Mouse (Mus musculus): Measurements from ENCODE around the gene Sytl3. TPM values are rescaled to one million over a fixed set of nuclear protein-coding genes. Genes with fewer than 3 reads are reported as not detected.

Gene Sytl3
- polyA plus RNA-seq, 1 experiment from 2014 or later = 0.79 TPM

DNA sequence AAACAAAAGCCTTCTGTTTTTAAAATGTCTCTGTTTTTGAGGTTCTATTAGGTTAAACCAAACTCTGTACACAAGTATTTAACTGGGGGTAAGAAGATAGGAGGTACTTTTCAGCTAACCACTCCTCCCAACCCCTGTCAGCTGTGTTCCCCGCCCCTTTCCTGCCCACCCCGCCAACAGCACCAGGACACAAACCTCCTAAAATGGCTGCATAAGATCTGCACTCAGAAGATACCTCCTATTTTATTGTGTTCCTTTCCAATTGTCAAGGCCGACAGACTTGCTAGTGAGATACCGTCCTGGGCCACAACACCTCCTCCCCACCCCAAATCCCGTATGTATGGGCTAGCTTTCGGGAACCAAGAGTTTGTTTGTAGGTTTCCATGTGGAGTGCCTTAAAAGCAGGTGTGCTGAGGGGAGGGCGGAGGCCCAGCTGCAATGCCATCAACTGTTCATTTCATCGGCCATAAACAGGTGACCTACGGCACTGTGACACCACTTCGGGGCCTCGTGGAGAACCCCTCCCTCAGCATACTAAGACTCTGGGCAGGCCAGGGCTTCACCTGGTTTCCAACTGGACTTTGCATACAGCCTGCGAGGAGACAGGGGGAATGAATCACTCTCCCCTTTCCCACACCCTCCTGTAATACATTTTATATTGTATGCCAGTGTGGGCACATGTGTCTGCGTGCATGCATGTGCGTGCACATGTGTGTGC, 114.5 kb downstream of the Sytl3 start:
- Histone ChIP-seq H3K27ac (ENCODE audit: low read depth, low read length) (no peak overlapping the region), H3K9ac (replicated peaks; ENCODE audit: low read depth, low read length) (no peak overlapping the region), H3K4me3 (ENCODE audit: low read depth, low read length) (no peak overlapping the region), H3K9me3 (ENCODE audit: control insufficient read depth, low read length) (no peaks in the 10 kb centered on the region), H3K27me3 (ENCODE audit: control insufficient read depth, insufficient read depth, low read length) (no peaks in the 10 kb centered on the region), H3K4me2 (ENCODE audit: low read depth, low read length) (no peak overlapping the region), H3K36me3 (ENCODE audit: control insufficient read depth, insufficient read depth, low read length) (no peaks in the 10 kb centered on the region), H3K4me1 (ENCODE audit: control insufficient read depth, insufficient read depth, low read length) (peaks cover 6% of the 10 kb centered on the region)
- 93% methylated on average over 14 of the region's 14 CpGs for WGBS
- ATAC-seq (ENCODE audit: low read depth) = no peak

DNA sequence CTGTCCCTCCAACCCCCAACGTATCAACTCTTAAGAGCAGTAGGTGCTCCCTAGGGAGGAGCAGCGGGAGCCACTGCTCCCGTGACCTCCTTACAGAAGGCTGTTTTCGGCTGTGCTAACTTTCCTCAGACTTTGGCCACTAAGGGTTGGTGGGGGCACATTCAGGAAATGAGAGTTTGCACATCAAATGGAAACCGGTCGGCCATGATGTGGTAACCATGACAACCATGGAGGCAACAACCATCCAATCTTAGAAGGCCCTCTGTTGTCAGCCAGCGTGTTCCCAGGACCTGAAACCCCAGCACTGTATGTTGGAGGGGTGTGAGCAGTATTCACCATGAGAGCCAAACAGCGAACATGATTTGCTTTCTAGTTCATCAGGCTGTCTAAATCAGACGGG, 116.3 kb downstream of the Sytl3 start:
- H3K27ac ChIP-seq (ENCODE audit: low read depth, low read length) = no peak overlapping the region
- no peak overlapping the region for H3K4me2 ChIP-seq (ENCODE audit: low read depth, low read length)
- no peaks in the 10 kb centered on the region for H3K9me3 ChIP-seq (ENCODE audit: control insufficient read depth, low read length)
- no peaks in the 10 kb centered on the region for H3K27me3 ChIP-seq (ENCODE audit: control insufficient read depth, insufficient read depth, low read length)
- no peaks in the 10 kb centered on the region for H3K36me3 ChIP-seq (ENCODE audit: control insufficient read depth, insufficient read depth, low read length)
- ATAC-seq (ENCODE audit: low read depth) = no peak
- 55% methylated on average over 9 of the region's 9 CpGs for WGBS
- H3K4me1 ChIP-seq (ENCODE audit: control insufficient read depth, insufficient read depth, low read length) = peaks cover 14% of the 10 kb centered on the region; the same call in 1 of the 2 replicates
- H3K9ac ChIP-seq (replicated peaks; ENCODE audit: low read depth, low read length) = no peak overlapping the region
- H3K4me3 ChIP-seq (ENCODE audit: low read depth, low read length) = no peak overlapping the region

DNA sequence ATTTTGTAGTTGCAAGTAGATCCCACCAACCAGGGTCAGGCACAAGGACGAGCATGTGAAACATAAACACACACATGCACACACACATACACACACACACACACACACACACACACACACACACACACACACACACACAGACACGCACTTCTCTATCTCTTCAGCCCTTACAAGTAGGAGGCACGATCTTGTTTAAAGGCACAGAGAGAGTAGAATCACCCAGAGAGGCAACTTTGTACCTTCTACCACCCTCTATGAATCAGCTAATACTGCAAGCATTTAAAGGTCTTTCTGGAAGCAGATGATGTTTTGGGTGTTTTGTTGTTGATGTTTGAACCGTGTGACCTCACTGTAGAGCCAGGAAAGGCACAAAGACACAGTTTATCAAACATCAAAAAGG, 116.8 kb downstream of the Sytl3 start:
- H3K9me3 ChIP-seq (ENCODE audit: control insufficient read depth, low read length) = no peaks in the 10 kb centered on the region
- no peaks in the 10 kb centered on the region for H3K36me3 ChIP-seq (ENCODE audit: control insufficient read depth, insufficient read depth, low read length)
- H3K4me3 ChIP-seq (ENCODE audit: low read depth, low read length) = no peak overlapping the region
- ATAC-seq (ENCODE audit: low read depth) = no peak
- WGBS = 66% methylated on average over 4 of the region's 4 CpGs
- no peak overlapping the region for H3K4me2 ChIP-seq (ENCODE audit: low read depth, low read length)
- H3K9ac ChIP-seq (replicated peaks; ENCODE audit: low read depth, low read length) = no peak overlapping the region
- H3K4me1 ChIP-seq (ENCODE audit: control insufficient read depth, insufficient read depth, low read length) = peaks cover 14% of the 10 kb centered on the region; the same call in 1 of the 2 replicates
- H3K27me3 ChIP-seq (ENCODE audit: control insufficient read depth, insufficient read depth, low read length) = no peaks in the 10 kb centered on the region
- no peak overlapping the region for H3K27ac ChIP-seq (ENCODE audit: low read depth, low read length)

DNA sequence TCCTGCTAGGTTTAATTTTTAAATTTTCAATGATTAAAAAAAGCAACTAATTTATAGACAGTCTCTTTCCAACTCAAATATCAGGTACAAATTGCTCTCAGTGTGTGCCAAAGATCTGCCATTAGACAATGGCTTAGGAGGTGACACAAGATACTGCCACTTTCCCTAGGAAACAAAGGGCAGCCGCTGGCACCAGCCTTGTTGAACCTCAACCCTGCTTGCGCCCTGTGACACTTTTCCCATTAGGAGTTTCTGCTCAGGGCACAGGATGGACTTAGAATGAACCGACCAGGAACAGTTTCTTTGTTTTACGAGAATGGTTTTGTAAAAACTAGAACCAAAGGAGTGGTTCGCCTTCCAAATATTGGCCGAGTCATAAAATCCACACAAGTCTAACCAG, 117.2 kb downstream of the Sytl3 start:
- Histone ChIP-seq H3K36me3 (ENCODE audit: control insufficient read depth, insufficient read depth, low read length) (no peaks in the 10 kb centered on the region), H3K9ac (replicated peaks; ENCODE audit: low read depth, low read length) (no peak overlapping the region), H3K4me3 (ENCODE audit: low read depth, low read length) (no peak overlapping the region), H3K4me1 (ENCODE audit: control insufficient read depth, insufficient read depth, low read length) (peaks cover 14% of the 10 kb centered on the region; the same call in 1 of the 2 replicates), H3K27me3 (ENCODE audit: control insufficient read depth, insufficient read depth, low read length) (no peaks in the 10 kb centered on the region), H3K4me2 (ENCODE audit: low read depth, low read length) (no peak overlapping the region), H3K9me3 (ENCODE audit: control insufficient read depth, low read length) (no peaks in the 10 kb centered on the region), H3K27ac (ENCODE audit: low read depth, low read length) (no peak overlapping the region)
- 30% methylated on average over 6 of the region's 6 CpGs for WGBS
- no peak for ATAC-seq (ENCODE audit: low read depth)

DNA sequence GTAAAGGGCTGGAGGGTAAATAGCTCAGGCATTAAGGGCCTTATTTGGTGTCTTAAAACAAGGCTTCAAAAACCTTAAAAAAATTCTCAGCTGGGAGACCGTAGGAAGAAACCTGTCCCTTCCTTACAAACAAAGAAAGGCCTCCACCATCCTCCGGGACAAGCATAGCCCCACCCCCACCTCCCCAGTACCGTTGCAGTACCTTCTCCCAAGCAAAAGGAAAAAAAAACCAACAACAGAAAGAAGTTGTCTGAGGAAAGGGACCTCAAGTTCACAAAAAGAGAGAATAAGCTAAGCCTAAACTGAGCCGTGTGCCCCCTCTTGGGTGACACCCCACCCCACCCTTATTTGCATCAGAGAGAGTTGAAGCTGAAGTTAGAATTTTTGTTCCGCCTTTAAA, 117.7 kb downstream of the Sytl3 start:
- Histone ChIP-seq H3K4me1 (ENCODE audit: control insufficient read depth, insufficient read depth, low read length) (peaks cover 14% of the 10 kb centered on the region; the same call in 1 of the 2 replicates), H3K4me2 (ENCODE audit: low read depth, low read length) (no peak overlapping the region), H3K9ac (replicated peaks; ENCODE audit: low read depth, low read length) (no peak overlapping the region), H3K36me3 (ENCODE audit: control insufficient read depth, insufficient read depth, low read length) (no peaks in the 10 kb centered on the region), H3K27me3 (ENCODE audit: control insufficient read depth, insufficient read depth, low read length) (no peaks in the 10 kb centered on the region), H3K4me3 (ENCODE audit: low read depth, low read length) (no peak overlapping the region), H3K27ac (ENCODE audit: low read depth, low read length) (no peak overlapping the region), H3K9me3 (ENCODE audit: control insufficient read depth, low read length) (no peaks in the 10 kb centered on the region)
- 29% methylated on average over 5 of the region's 5 CpGs for WGBS
- ATAC-seq (ENCODE audit: low read depth) = no peak

DNA sequence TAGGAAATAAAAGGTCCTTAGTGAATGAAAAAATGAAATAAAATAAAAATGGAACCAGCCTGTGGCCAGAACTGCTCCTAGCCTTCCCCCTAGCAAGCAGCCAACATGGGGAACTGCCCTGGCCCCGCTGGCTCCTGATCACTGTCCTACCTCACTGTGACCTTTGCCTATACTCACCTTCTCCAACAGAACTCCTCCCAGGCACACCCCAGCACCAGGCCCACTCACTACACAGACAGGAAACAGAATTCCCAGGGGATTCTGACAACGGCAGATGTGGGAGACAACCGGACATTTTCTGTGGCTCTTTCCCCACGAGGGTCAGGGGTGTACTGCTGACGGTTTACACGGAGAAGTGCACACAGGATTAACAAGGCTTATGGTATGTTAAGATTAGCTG, 118.2 kb downstream of the Sytl3 start:
- no peak overlapping the region for H3K9ac ChIP-seq (replicated peaks; ENCODE audit: low read depth, low read length)
- WGBS = 68% methylated on average over 6 of the region's 6 CpGs
- no peak for ATAC-seq (ENCODE audit: low read depth)

DNA sequence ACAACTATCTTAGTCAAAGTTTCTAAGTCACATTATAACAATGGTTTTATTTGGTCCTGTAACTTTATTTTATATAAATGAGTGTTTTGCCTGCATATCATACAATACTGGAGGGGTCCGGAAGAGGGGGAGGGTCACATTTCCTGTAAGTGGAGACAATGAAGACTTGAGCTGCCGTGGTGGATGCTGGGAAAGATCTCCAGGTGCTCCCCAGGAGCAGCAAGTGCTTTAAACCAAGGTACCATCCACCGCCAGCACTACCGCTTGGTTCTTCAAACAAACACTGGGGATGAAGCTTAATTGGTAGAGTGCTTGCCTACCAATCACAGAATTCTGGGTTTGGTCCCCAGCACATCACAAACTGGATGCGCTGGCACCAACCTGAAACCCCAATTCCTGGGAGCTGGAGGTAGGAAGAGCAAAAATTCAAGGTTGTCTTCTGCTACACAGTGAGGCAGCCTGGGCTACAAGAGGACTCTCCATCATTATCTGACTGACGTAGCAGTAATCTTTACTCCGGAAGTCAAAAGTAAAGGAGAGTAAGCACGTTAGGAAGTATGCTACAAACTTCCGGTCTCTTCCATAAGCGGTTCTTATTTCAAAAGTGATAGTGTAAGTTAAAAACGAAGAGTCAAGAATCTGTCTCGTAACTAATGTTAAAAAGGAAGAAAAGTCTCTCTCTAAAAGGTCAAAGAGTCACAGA, 118.9 kb downstream of the Sytl3 start:
- H3K4me3 ChIP-seq (ENCODE audit: low read depth, low read length) = no peak overlapping the region
- H3K9me3 ChIP-seq (ENCODE audit: control insufficient read depth, low read length) = no peaks in the 10 kb centered on the region
- H3K27ac ChIP-seq (ENCODE audit: low read depth, low read length) = no peak overlapping the region
- H3K4me2 ChIP-seq (ENCODE audit: low read depth, low read length) = no peak overlapping the region
- WGBS = 70% methylated on average over 12 of the region's 12 CpGs
- no peaks in the 10 kb centered on the region for H3K36me3 ChIP-seq (ENCODE audit: control insufficient read depth, insufficient read depth, low read length)
- no peak for ATAC-seq (ENCODE audit: low read depth)
- H3K4me1 ChIP-seq (ENCODE audit: control insufficient read depth, insufficient read depth, low read length) = peaks cover 14% of the 10 kb centered on the region; the same call in 1 of the 2 replicates
- no peaks in the 10 kb centered on the region; the same call in 1 of the 2 replicates for H3K27me3 ChIP-seq (ENCODE audit: control insufficient read depth, insufficient read depth, low read length)
- no peak overlapping the region for H3K9ac ChIP-seq (replicated peaks; ENCODE audit: low read depth, low read length)

More for the DNA sequence above, 118.2 kb downstream of the Sytl3 start:
- H3K4me2 ChIP-seq (ENCODE audit: low read depth, low read length) = no peak overlapping the region
- H3K4me1 ChIP-seq (ENCODE audit: control insufficient read depth, insufficient read depth, low read length) = peaks cover 14% of the 10 kb centered on the region; the same call in 1 of the 2 replicates
- H3K27me3 ChIP-seq (ENCODE audit: control insufficient read depth, insufficient read depth, low read length) = no peaks in the 10 kb centered on the region
- no peak overlapping the region for H3K4me3 ChIP-seq (ENCODE audit: low read depth, low read length)
- H3K36me3 ChIP-seq (ENCODE audit: control insufficient read depth, insufficient read depth, low read length) = no peaks in the 10 kb centered on the region
- no peak overlapping the region for H3K27ac ChIP-seq (ENCODE audit: low read depth, low read length)
- H3K9me3 ChIP-seq (ENCODE audit: control insufficient read depth, low read length) = no peaks in the 10 kb centered on the region

DNA sequence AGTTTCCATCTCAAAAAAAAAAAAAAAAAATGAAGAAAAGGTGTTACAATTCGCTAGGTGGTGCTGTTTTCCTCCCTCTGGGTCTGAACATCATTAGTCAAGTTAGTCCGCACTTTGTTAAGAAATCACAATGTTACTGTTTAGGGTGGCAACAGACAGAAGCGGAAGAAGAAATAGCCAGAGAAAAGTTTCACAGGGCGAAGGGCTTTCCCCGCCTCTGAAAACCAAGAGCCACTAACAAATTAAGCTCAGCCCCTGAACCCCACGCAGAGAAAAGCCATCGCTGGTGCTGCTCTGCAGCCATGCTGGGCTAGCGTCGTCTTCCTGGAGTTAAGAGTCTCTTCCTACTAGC, 119.4 kb downstream of the Sytl3 start:
- peak overlapping the region; percentile 32 for H3K4me3 ChIP-seq (ENCODE audit: low read depth, low read length)
- peak overlapping the region; percentile 73 for H3K4me2 ChIP-seq (ENCODE audit: low read depth, low read length)
- H3K4me1 ChIP-seq (ENCODE audit: control insufficient read depth, insufficient read depth, low read length) = peaks cover 14% of the 10 kb centered on the region; the same call in 1 of the 2 replicates
- 0 out of 2 replicates have a peak overlapping the region, but pooled peaks have one; percentile 28 for H3K9ac ChIP-seq (replicated peaks; ENCODE audit: low read depth, low read length)
- ATAC-seq (ENCODE audit: low read depth) = no peak
- 3% methylated on average over 9 of the region's 9 CpGs for WGBS
- no peaks in the 10 kb centered on the region for H3K9me3 ChIP-seq (ENCODE audit: control insufficient read depth, low read length)
- H3K27me3 ChIP-seq (ENCODE audit: control insufficient read depth, insufficient read depth, low read length) = peaks cover 2% of the 10 kb centered on the region; the same call in 1 of the 2 replicates
- H3K36me3 ChIP-seq (ENCODE audit: control insufficient read depth, insufficient read depth, low read length) = no peaks in the 10 kb centered on the region
- H3K27ac ChIP-seq (ENCODE audit: low read depth, low read length) = no peak overlapping the region

All from neural tube, embryonic 14.5 days (tissue).